Mouse (Mus musculus): ENCODE measurements around the gene Sh3gl3. TPM values are rescaled to one million over a fixed set of nuclear protein-coding genes. Genes with fewer than 3 reads are reported as not detected.

The Sh3gl3 gene
- total and polyA plus RNA-seq, 3 experiments, result 0.27 to 0.70 (median 0.45) TPM

- H3K79me2 ChIP-seq (replicated peaks; ENCODE audit: control insufficient read depth, insufficient read depth, low read length), result no peaks in the 10 kb centered on the region
Measured at GRCm38 (mm10) chr7:82253309-82253708, 79.7 kb downstream of the Sh3gl3 start.

DNA sequence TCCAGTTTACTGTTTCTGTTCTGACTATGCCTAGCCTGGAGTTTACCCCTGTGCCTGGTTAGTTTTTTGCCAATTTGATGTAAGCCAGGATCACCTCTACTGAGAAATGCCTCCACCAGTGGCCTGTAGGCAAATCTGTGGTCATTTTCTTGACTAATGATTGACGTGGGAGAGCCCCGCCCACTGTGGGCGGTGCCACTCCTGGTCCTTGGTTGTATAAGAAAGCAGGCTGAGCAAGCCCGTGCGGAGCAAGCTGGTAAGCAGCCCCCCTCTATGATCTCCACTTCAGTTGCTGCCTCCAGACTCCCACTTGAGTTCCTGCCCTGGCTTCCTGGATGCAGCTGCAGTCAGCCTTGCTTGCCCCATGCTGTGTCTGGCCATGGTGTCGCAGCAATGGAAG, 83.3 kb downstream of the Sh3gl3 start:
- WGBS, result 65% methylated on average over 6 of the region's 6 CpGs
- no peaks in the 10 kb centered on the region for H3K36me3 ChIP-seq (ENCODE audit: control insufficient read depth, insufficient read depth, low read length)
- H3K27me3 ChIP-seq (ENCODE audit: control insufficient read depth, insufficient read depth, low read length), result no peaks in the 10 kb centered on the region
- H3K27ac ChIP-seq, result no peak overlapping the region
- no peak for DNase-seq
- H3K9ac ChIP-seq (ENCODE audit: low read depth, low read length), result no peak overlapping the region
- TF ChIP-seq CTCF (IDR thresholded peaks at IDR 0.05) (no peak), EP300 (IDR thresholded peaks at IDR 0.05; ENCODE audit: insufficient read depth, low read depth, low read length) (no peak), POLR2A (IDR thresholded peaks at IDR 0.05; ENCODE audit: insufficient read depth, low read depth, low read length) (no peak)
- intact Hi-C loops (cut with DNase I), result no loop called here
- no peaks in the 10 kb centered on the region for H3K4me1 ChIP-seq (ENCODE audit: control insufficient read depth, insufficient read depth, low read length)
- H3K79me2 ChIP-seq (replicated peaks; ENCODE audit: control insufficient read depth, insufficient read depth, low read length), result no peaks in the 10 kb centered on the region
- no peak overlapping the region for H3K4me3 ChIP-seq

More at GRCm38 (mm10) chr7:82253309-82253708, 79.7 kb downstream of the Sh3gl3 start:
- 95% methylated on average over 1 of the region's 1 CpGs for WGBS
- TF ChIP-seq CTCF (IDR thresholded peaks at IDR 0.05) (no peak), EP300 (IDR thresholded peaks at IDR 0.05; ENCODE audit: insufficient read depth, low read depth, low read length) (no peak), POLR2A (IDR thresholded peaks at IDR 0.05; ENCODE audit: insufficient read depth, low read depth, low read length) (no peak)
- intact Hi-C loops (cut with DNase I), result no loop called here
- H3K4me1 ChIP-seq (ENCODE audit: control insufficient read depth, insufficient read depth, low read length), result no peaks in the 10 kb centered on the region
- DNase-seq, result no peak
- H3K4me3 ChIP-seq, result no peak overlapping the region
- no peaks in the 10 kb centered on the region for H3K36me3 ChIP-seq (ENCODE audit: control insufficient read depth, insufficient read depth, low read length)
- H3K27me3 ChIP-seq (ENCODE audit: control insufficient read depth, insufficient read depth, low read length), result no peaks in the 10 kb centered on the region
- no peak overlapping the region for H3K9ac ChIP-seq (ENCODE audit: low read depth, low read length)
- no peak overlapping the region for H3K27ac ChIP-seq

- Histone ChIP-seq H3K4me1 (ENCODE audit: control insufficient read depth, insufficient read depth, low read length) (no peaks in the 10 kb centered on the region), H3K36me3 (ENCODE audit: control insufficient read depth, insufficient read depth, low read length) (no peaks in the 10 kb centered on the region), H3K27me3 (ENCODE audit: control insufficient read depth, insufficient read depth, low read length) (no peaks in the 10 kb centered on the region), H3K4me3 (no peak overlapping the region), H3K27ac (no peak overlapping the region), H3K79me2 (replicated peaks; ENCODE audit: control insufficient read depth, insufficient read depth, low read length) (no peaks in the 10 kb centered on the region), H3K9ac (ENCODE audit: low read depth, low read length) (no peak overlapping the region)
- DNase-seq, result no peak
- TF ChIP-seq EP300 (IDR thresholded peaks at IDR 0.05; ENCODE audit: insufficient read depth, low read depth, low read length), result no peak
- TF ChIP-seq CTCF (IDR thresholded peaks at IDR 0.05), result no peak
- TF ChIP-seq POLR2A (IDR thresholded peaks at IDR 0.05; ENCODE audit: insufficient read depth, low read depth, low read length), result no peak
- 93% methylated on average over 4 of the region's 4 CpGs for WGBS
- intact Hi-C loops (cut with DNase I), result no loop called here
Measured at GRCm38 (mm10) chr7:82257530-82257929, 83.9 kb downstream of the Sh3gl3 start.

- intact Hi-C loops (cut with DNase I), result loop anchor here (10.0 kb wide), 1 partner anchor 465 kb away; no protein-coding TSS in a partner anchor
- H3K27ac ChIP-seq, result no peak overlapping the region
- no peaks in the 10 kb centered on the region for H3K79me2 ChIP-seq (replicated peaks; ENCODE audit: control insufficient read depth, insufficient read depth, low read length)
- H3K4me1 ChIP-seq (ENCODE audit: control insufficient read depth, insufficient read depth, low read length), result no peaks in the 10 kb centered on the region
- H3K36me3 ChIP-seq (ENCODE audit: control insufficient read depth, insufficient read depth, low read length), result no peaks in the 10 kb centered on the region
- TF ChIP-seq POLR2A (IDR thresholded peaks at IDR 0.05; ENCODE audit: insufficient read depth, low read depth, low read length) (no peak), CTCF (IDR thresholded peaks at IDR 0.05) (peak; percentile 69)
- no peak overlapping the region for H3K4me3 ChIP-seq
- 76% methylated on average over 6 of the region's 6 CpGs for WGBS
- no peaks in the 10 kb centered on the region for H3K27me3 ChIP-seq (ENCODE audit: control insufficient read depth, insufficient read depth, low read length)
- H3K9ac ChIP-seq (ENCODE audit: low read depth, low read length), result no peak overlapping the region
- DNase-seq, result no peak
Measured at GRCm38 (mm10) chr7:82260210-82260609, 86.6 kb downstream of the Sh3gl3 start.

DNA sequence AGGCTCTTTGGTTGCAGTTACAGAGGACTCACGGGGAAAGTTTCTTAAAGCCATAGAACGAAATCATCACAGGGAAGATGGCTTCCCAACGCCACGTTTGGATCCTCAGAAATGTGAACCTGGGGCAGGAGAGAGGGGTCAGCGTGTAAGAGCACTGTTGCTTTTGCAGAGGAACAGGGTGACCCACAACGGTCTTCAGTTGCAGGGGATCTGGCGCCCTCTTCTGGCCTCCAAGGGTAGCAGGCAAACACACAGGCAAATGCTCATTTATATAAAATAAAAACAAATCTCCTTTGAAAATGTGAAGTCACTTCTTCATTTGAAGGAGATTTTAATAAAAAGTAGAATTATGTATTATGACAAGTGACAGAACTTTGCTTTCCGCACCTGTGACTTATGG, 89.5 kb downstream of the Sh3gl3 start:
- intact Hi-C loops (cut with DNase I), result loop anchor here (1.0 to 10.0 kb wide), 2 partner anchors 142 to 468 kb away; no protein-coding TSS in a partner anchor
- H3K4me1 ChIP-seq (ENCODE audit: control insufficient read depth, insufficient read depth, low read length), result no peaks in the 10 kb centered on the region
- H3K4me3 ChIP-seq, result no peak overlapping the region
- H3K9ac ChIP-seq (ENCODE audit: low read depth, low read length), result no peak overlapping the region
- peak; percentile 97; the same call in 1 of the 2 replicates for TF ChIP-seq CTCF (IDR thresholded peaks at IDR 0.05)
- no peak for TF ChIP-seq POLR2A (IDR thresholded peaks at IDR 0.05; ENCODE audit: insufficient read depth, low read depth, low read length)
- 0 out of 2 replicates have a peak, but pooled peaks have one; percentile 38 for TF ChIP-seq EP300 (IDR thresholded peaks at IDR 0.05; ENCODE audit: insufficient read depth, low read depth, low read length)
- DNase-seq, result peak; percentile 29 to 63
- no peaks in the 10 kb centered on the region for H3K36me3 ChIP-seq (ENCODE audit: control insufficient read depth, insufficient read depth, low read length)
- no peak overlapping the region for H3K27ac ChIP-seq
- H3K79me2 ChIP-seq (replicated peaks; ENCODE audit: control insufficient read depth, insufficient read depth, low read length), result no peaks in the 10 kb centered on the region
- 25% methylated on average over 8 of the region's 8 CpGs for WGBS
- H3K27me3 ChIP-seq (ENCODE audit: control insufficient read depth, insufficient read depth, low read length), result no peaks in the 10 kb centered on the region

DNA sequence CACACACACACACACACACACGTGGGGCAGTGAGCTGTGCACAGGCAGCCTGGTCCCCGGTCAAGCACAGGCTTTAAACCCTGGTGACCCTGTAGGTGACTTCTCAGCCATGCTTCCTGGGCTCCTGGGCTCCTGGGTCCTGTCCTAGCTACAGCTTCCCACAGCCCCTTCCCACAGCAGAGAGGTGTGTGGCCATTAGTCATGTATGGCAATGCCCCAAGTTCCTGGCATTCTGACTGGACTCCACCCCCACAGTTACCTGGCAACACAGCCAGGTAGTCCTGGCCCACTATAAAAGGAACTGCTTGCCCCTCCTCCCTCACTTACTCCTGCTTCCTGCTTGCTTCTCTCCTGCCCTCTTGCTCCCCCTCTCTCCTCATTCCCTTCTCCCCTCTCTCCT, 90.5 kb downstream of the Sh3gl3 start:
- Histone ChIP-seq H3K4me1 (ENCODE audit: control insufficient read depth, insufficient read depth, low read length) (no peaks in the 10 kb centered on the region), H3K9ac (ENCODE audit: low read depth, low read length) (no peak overlapping the region), H3K79me2 (replicated peaks; ENCODE audit: control insufficient read depth, insufficient read depth, low read length) (no peaks in the 10 kb centered on the region), H3K4me3 (no peak overlapping the region), H3K36me3 (ENCODE audit: control insufficient read depth, insufficient read depth, low read length) (no peaks in the 10 kb centered on the region), H3K27me3 (ENCODE audit: control insufficient read depth, insufficient read depth, low read length) (no peaks in the 10 kb centered on the region), H3K27ac (no peak overlapping the region)
- WGBS, result 12% methylated on average over 2 of the region's 2 CpGs
- TF ChIP-seq EP300 (IDR thresholded peaks at IDR 0.05; ENCODE audit: insufficient read depth, low read depth, low read length) (no peak), POLR2A (IDR thresholded peaks at IDR 0.05; ENCODE audit: insufficient read depth, low read depth, low read length) (no peak), CTCF (IDR thresholded peaks at IDR 0.05) (no peak)
- DNase-seq, result no peak
- intact Hi-C loops (cut with DNase I), result loop anchor here (10.0 kb wide), 1 partner anchor 469 kb away; no protein-coding TSS in a partner anchor

Data from heart, adult 2 months (tissue).